Mouse (Mus musculus) right cerebral cortex, postnatal 36 days (tissue): ENCODE measurements around the gene Fzd9.

Source experiments
- DNase-seq, 2 experiments: peaks; one replicate each; pipeline ENCODE4 v3.0.0; 2022; ENCODE audit warnings: low spot score in 2 of 2, mixed read lengths in 1 of 2

Fzd9 gene

GRCm38 (mm10) chr5:135251079-135251454 is at the start of gene Fzd9:
Fzd9 (minus strand) TSS chr5:135251230.
- DNase-seq, result peak; percentile 72 to 73

- DNase-seq, result no peak
Observed at GRCm38 (mm10) chr5:135292001-135292400, 41.0 kb upstream of the Fzd9 start.

- DNase-seq, result no peak
Observed at GRCm38 (mm10) chr5:135291193-135291592, 40.2 kb upstream of the Fzd9 start.

- no peak for DNase-seq
Observed at GRCm38 (mm10) chr5:135290703-135291102, 39.7 kb upstream of the Fzd9 start.

- no peak for DNase-seq
Observed at GRCm38 (mm10) chr5:135286926-135287325, 35.9 kb upstream of the Fzd9 start.

- peak; percentile 51 to 56 for DNase-seq
Observed at GRCm38 (mm10) chr5:135286185-135286584, 35.2 kb upstream of the Fzd9 start.

GRCm38 (mm10) chr5:135285211-135285610 is 34.2 kb upstream of the Fzd9 start:
- no peak for DNase-seq

- no peak for DNase-seq
Observed at GRCm38 (mm10) chr5:135280226-135280625, 29.2 kb upstream of the Fzd9 start.

- DNase-seq, result no peak
Observed at GRCm38 (mm10) chr5:135276597-135276996, 25.6 kb upstream of the Fzd9 start.

- no peak for DNase-seq
Observed at GRCm38 (mm10) chr5:135274663-135275396, 23.8 kb upstream of the Fzd9 start.

GRCm38 (mm10) chr5:135271563-135272165 is 20.6 kb upstream of the Fzd9 start:
- DNase-seq, result peak; percentile 46 to 55

- no peak for DNase-seq
Observed at GRCm38 (mm10) chr5:135270361-135270760, 19.3 kb upstream of the Fzd9 start.

- DNase-seq, result no peak
Observed at GRCm38 (mm10) chr5:135269451-135269850, 18.4 kb upstream of the Fzd9 start.

- DNase-seq, result no peak
Observed at GRCm38 (mm10) chr5:135264548-135264947, 13.5 kb upstream of the Fzd9 start.

- peak; percentile 30 to 41 for DNase-seq
Observed at GRCm38 (mm10) chr5:135263866-135264503, 13.0 kb upstream of the Fzd9 start.

GRCm38 (mm10) chr5:135258280-135259150 is 7.5 kb upstream of the Fzd9 start:
- DNase-seq, result no peak

- DNase-seq, result no peak
Observed at GRCm38 (mm10) chr5:135257559-135257958, 6.5 kb upstream of the Fzd9 start.

- DNase-seq, result no peak
Observed at GRCm38 (mm10) chr5:135256166-135256565, 5.1 kb upstream of the Fzd9 start.

- DNase-seq, result no peak
Observed at GRCm38 (mm10) chr5:135253741-135254401, 2.8 kb upstream of the Fzd9 start.

- DNase-seq, result no peak
Observed at GRCm38 (mm10) chr5:135250186-135251078, 598 bp downstream of the Fzd9 start.
